Mouse (Mus musculus): Measurements from ENCODE around the gene Lcn6. TPM values are rescaled to one million over a fixed set of nuclear protein-coding genes. Genes with fewer than 3 reads are reported as not detected.

The Lcn6 gene
- total RNA-seq (2021), result not detected
- long read RNA-seq, experiment 1, result 0 reads
- long read RNA-seq, experiment 2, result 0 reads

GRCm38 (mm10) chr2:25676486-25676885, at the start of gene Lcn6:
Gene Lcn6, plus strand, starts transcription at chr2:25676786.
- DNase-seq, result no peak
- intact Hi-C loops (cut with DNase I), result no loop called here

- DNase-seq, result no peak
- intact Hi-C loops (cut with DNase I), result no loop called here
Observed at GRCm38 (mm10) chr2:25627811-25628210, 48.8 kb upstream of the Lcn6 start, which contains the start of gene Fcna. Gene Fcna, minus strand, starts transcription at chr2:25628030.

GRCm38 (mm10) chr2:25628738-25629137, 47.8 kb upstream of the Lcn6 start:
- DNase-seq, result no peak
- intact Hi-C loops (cut with DNase I), result no loop called here

GRCm38 (mm10) chr2:25633616-25634015, 43.0 kb upstream of the Lcn6 start:
- intact Hi-C loops (cut with DNase I), result no loop called here
- DNase-seq, result no peak

- no peak for DNase-seq
- intact Hi-C loops (cut with DNase I), result no loop called here
Observed at GRCm38 (mm10) chr2:25634046-25634445, 42.5 kb upstream of the Lcn6 start.

GRCm38 (mm10) chr2:25639890-25640289, 36.7 kb upstream of the Lcn6 start:
- intact Hi-C loops (cut with DNase I), result loop anchor here (5.0 kb wide), 2 partner anchors 52 to 67 kb away; partner anchors contain the start of gene Bmyc
- no peak for DNase-seq

GRCm38 (mm10) chr2:25652902-25653301, 23.7 kb upstream of the Lcn6 start, which contains the start of gene Lcn8:
Gene Lcn8, plus strand, starts transcription at chr2:25653120.
- DNase-seq, result no peak
- intact Hi-C loops (cut with DNase I), result no loop called here

- intact Hi-C loops (cut with DNase I), result no loop called here
- no peak for DNase-seq
Observed at GRCm38 (mm10) chr2:25654502-25654901, 22.1 kb upstream of the Lcn6 start.

- intact Hi-C loops (cut with DNase I), result no loop called here
- peak in 1 of 2 experiments; percentile 20 for DNase-seq
Observed at GRCm38 (mm10) chr2:25656691-25657090, 19.9 kb upstream of the Lcn6 start.

- intact Hi-C loops (cut with DNase I), result no loop called here
- DNase-seq, result no peak
Observed at GRCm38 (mm10) chr2:25657246-25657645, 19.3 kb upstream of the Lcn6 start.

- intact Hi-C loops (cut with DNase I), result no loop called here
- no peak for DNase-seq
Observed at GRCm38 (mm10) chr2:25657652-25658051, 18.9 kb upstream of the Lcn6 start, which contains the start of gene Lcn5. Gene Lcn5, plus strand, starts transcription at chr2:25657952.

GRCm38 (mm10) chr2:25660279-25660678, 16.3 kb upstream of the Lcn6 start:
- no peak for DNase-seq
- intact Hi-C loops (cut with DNase I), result no loop called here

- intact Hi-C loops (cut with DNase I), result no loop called here
- no peak for DNase-seq
Observed at GRCm38 (mm10) chr2:25661245-25661970, 15.2 kb upstream of the Lcn6 start.

GRCm38 (mm10) chr2:25663511-25663910, 13.1 kb upstream of the Lcn6 start:
- intact Hi-C loops (cut with DNase I), result no loop called here
- peak in 1 of 2 experiments; percentile 22 for DNase-seq

GRCm38 (mm10) chr2:25664125-25664524, 12.5 kb upstream of the Lcn6 start:
- intact Hi-C loops (cut with DNase I), result no loop called here

GRCm38 (mm10) chr2:25666516-25666915, 10.1 kb upstream of the Lcn6 start:
- DNase-seq, result no peak
- intact Hi-C loops (cut with DNase I), result no loop called here

More at GRCm38 (mm10) chr2:25664125-25664524, 12.5 kb upstream of the Lcn6 start:
- DNase-seq, result no peak

GRCm38 (mm10) chr2:25679559-25679958, 3.0 kb downstream of the Lcn6 start:
- intact Hi-C loops (cut with DNase I), result no loop called here

GRCm38 (mm10) chr2:25682426-25682825, 5.8 kb downstream of the Lcn6 start, which contains the start of gene Lcn10:
Gene Lcn10, plus strand, starts transcription at chr2:25682726.
- intact Hi-C loops (cut with DNase I), result no loop called here
- no peak for DNase-seq

More at GRCm38 (mm10) chr2:25679559-25679958, 3.0 kb downstream of the Lcn6 start:
- no peak for DNase-seq

GRCm38 (mm10) chr2:25686941-25687340, 10.4 kb downstream of the Lcn6 start:
- no peak for DNase-seq
- intact Hi-C loops (cut with DNase I), result no loop called here

GRCm38 (mm10) chr2:25694605-25695004, 18.0 kb downstream of the Lcn6 start:
- intact Hi-C loops (cut with DNase I), result loop anchor here (5.0 kb wide), 1 partner anchor 52 kb away; no protein-coding TSS in a partner anchor
- peak; percentile 38 to 42 for DNase-seq

- intact Hi-C loops (cut with DNase I), result no loop called here
- peak in 1 of 2 experiments; percentile 6 for DNase-seq
Observed at GRCm38 (mm10) chr2:25696951-25697350, 20.4 kb downstream of the Lcn6 start.

- intact Hi-C loops (cut with DNase I), result no loop called here
- DNase-seq, result peak in 1 of 2 experiments; percentile 0
Observed at GRCm38 (mm10) chr2:25698696-25699095, 22.1 kb downstream of the Lcn6 start.

Data from gastrocnemius, postnatal 36 days (tissue).